Mouse (Mus musculus): ENCODE results near the gene Prickle2.

Prickle2 gene

GRCm38 (mm10) chr6:92347278-92348028 lies 358.5 kb downstream of the Prickle2 start:
- DNase-seq (ENCODE audit: low read depth) = no peak

DNA sequence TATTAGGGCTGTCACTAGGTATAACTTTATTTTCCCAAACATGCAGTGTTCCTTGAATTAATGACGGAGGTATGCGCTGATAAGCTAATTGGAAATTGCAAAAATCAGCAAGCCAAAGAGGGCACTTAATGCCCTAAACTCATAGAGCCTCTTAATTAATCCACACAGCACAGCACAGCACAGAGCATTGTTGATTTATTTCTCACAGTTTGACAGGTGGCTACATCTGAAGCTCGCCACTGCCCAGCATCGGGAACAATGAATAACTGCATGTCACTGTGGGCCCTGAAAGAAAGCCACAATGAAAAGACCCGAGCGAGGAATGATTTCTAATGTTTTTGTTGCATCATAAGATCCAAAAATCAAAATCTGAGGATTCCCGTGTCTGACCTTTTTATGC lies 359.2 kb downstream of the Prickle2 start:
- no peak for DNase-seq (ENCODE audit: low read depth)

- no peak for DNase-seq (ENCODE audit: low read depth)
These were observed 360.8 kb downstream of the Prickle2 start for GRCm38 (mm10) chr6:92345151-92345550.

DNA sequence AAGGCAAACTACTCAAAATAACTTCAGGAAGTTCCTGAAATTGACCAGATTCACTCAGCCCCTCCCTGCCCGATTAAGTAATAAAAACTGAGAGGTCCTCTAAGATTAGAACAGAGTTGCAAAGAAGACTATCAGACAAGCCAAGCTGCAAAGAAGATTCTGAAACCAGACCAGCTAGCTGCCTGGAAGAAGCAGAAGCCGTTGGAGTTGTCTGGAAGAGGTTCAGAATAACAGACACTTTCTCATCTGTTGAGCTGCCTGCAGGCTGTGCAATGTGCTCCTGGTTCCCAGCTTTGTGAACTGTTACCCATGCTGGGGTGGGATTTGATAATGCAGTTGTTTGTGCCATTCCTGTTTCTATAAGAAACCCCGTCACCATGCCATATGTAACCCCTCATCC lies 361.4 kb downstream of the Prickle2 start:
- DNase-seq (ENCODE audit: low read depth) = no peak
